Mouse (Mus musculus): Measurements from ENCODE around the gene Ccm2.

The Ccm2 gene

DNA sequence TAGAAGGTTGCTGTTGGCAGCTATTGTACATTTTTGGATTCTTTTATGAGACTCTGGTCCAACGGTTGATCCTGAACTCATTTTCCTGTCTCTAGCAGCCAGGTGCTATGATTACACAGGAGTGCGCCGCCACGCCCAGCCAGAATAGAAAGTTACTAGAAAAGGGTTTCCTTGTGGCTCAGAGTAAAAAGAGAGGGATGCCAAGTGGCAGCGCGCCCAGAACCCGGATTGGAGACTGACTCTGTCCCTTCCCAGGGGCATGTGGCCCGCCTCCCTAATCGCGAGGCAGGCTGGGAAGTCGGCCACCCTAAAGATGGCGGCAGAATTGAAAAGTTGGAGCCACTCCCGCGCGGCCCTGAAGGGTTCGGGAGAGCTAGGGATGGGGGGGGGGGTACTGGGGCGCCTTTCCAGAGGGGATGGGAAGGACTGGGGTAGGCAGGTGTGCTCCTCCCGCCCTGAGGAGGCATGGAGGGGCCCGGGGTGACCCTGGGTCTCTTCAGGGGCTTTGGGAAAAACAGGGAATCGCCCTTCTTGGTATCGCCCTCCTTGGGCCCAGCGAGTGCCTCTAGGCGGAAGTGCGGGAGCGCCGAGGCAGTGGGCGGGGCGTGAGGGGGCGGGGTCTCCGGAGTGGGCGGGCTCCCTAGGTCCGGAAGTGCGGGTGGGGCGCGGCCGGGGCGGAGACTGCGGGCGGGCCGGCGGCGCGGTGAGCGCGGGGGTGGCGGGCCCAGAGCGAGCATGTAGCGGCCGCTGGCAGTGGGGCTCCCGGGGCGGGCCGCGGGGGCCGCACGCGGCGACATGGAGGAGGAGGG lies at the start of gene Ccm2:
Ccm2 (plus strand) TSS at position 683 of the 809 bp plus-strand sequence.
- peak; percentile 94 for DNase-seq (ENCODE audit: low read depth, low spot score)

DNA sequence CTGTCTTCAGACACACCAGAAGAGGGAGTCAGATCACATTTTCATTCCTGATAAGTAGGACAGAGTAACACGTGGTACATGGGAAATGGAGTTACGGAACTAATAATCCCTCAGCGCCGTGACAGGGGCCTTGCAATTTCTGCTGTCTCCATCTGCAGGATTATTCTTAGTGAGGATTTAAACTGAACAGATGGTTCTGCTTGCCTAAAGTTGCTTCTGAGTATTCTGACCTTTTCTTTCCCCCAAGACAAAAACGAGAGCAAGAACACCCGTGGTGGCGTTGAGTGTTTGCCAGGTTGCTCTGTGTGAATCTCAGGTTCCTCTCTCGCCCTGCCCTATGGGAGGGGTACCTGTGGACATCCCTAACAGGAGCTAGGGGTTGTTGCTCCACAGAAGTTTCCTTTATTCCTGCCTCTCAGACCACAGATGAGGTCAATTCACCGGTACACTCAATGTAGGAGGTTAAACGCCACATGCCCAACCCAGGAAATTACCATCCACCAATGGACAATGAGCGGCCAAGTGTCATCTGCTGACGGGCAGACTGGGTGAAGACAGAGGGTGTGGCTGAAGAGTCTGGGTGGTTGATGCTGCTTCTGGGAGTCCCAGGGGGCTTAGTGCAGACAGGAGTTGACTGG lies 49.3 kb upstream of the Ccm2 start:
- peak; percentile 45 for DNase-seq (ENCODE audit: low read depth, low spot score)

DNA sequence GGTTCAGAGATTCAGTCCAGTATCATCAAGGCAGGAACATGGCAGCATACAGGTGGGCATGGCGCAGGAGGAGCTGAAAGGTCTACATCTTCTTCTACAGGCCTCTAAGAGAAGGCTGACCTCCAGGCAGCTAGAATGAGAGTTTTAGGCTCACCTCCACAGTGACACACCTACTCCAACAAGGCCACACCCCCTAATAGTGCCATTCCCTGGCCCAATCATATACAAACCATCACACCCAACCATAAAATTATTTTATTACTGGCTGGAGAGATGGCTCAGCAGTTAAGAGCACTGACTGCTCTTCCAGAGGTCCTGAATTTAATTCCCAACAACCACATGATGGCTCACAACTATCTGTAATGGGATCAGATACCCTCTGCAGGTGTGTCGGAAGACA lies 44.2 kb upstream of the Ccm2 start:
- no peak for DNase-seq (ENCODE audit: low read depth, low spot score)

DNA sequence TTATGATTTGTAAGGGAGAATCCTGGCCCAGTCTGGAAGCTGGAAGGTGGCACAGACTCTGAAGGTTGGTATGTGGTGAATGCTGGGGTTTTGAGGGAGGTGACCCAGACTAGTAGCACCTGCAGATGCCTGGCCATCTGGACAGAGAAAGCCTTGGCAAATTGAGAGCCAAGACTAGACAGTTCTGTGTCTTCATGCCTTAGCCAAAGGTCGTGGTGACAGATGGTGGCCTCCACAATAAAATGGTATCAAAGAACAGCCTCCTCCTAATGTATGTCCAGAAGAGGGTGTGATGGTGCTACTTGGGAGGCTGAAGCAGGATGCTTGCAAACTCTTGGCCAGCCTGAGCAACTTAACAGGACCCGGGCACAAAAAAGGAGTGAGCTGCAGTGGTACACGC lies 42.5 kb upstream of the Ccm2 start:
- DNase-seq (ENCODE audit: low read depth, low spot score): no peak

DNA sequence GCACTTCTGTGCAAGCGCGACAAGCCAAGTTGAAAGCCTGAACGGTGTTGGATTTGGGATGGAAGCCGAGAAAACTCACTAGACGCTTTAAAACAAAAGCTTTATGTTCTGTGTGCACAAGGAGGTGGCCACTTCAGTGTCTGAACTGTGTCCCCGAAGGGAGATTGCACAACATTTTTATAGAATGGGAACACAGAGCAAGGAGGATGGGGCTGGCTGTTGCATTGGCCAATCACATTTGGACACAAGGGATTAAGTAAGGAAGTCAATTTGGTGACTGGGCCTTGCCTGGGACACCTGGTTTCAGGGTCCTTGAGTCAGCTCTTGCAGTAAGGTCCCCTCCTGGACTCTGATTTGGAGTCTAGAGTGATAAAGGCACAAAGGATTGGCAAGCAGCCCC lies 42.0 kb upstream of the Ccm2 start:
- DNase-seq (ENCODE audit: low read depth, low spot score): no peak

DNA sequence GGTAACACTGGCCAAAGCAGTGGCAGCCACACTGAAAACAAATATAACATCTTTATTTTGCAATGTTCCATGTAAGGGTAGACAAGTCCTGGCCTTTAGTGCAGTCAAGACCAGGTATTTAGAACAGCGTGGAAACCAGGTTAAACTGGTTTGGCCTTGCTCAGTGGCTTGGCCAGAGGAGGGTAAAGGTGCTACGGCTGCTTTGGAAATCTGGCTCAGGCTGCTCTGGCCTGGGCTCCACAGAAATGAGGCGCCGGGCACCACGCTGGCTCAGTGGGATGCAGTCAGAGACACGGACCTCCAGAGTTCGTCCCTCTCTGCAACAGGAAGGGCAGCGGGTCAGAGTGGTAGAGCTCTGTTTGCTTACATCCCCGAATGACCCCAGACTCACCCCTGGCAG lies 40.2 kb upstream of the Ccm2 start:
- DNase-seq (ENCODE audit: low read depth, low spot score): no peak

DNA sequence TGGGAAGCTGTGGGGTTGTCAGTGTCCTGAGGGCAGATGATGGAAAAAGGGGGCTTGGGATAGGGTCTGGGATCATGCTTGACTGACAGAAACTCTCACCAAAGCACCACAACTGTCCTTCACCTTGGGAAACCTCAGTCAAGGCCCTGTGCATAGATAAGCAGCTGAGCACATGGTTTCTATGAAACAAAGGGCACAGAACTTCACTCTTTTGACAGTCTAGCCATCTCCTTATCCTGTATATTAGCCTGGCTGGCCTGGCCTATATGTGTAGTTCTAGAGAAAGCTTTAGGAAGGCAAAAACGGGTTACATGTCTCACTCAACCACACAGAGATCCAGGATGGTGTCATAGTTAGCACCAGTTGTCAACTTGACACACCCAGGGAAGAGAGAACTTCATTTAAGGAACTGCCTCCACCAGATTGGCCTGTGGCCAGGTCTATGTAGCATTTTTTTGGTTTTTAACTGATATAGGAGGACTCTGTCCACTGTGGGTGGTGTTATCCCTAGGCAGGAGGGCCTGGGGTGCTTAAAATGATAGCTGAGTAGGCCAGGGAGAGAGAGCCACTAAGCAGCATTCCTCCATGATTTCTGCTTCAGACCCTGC lies 38.3 kb upstream of the Ccm2 start:
- no peak for DNase-seq (ENCODE audit: low read depth, low spot score)

DNA sequence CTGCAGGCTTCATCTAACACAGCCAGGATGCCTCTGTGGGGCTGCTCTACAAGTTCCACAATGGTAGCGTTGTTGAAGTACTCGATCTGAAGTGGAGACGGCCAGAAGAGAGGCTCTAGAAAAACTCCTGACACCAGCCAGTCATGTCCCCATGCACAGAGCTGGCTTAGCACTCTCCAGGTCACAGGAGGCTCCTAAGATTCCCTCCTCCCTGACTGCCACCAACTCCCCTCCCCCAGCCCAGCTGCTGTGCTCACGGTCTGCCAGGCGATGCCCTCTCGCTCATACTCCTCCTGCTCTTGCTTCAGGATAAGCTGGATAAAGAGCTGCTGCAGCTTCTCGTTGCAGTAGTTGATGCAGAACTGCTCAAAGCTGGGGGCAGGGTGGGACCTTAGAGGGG lies 31.9 kb upstream of the Ccm2 start:
- no peak for DNase-seq (ENCODE audit: low read depth, low spot score)

DNA sequence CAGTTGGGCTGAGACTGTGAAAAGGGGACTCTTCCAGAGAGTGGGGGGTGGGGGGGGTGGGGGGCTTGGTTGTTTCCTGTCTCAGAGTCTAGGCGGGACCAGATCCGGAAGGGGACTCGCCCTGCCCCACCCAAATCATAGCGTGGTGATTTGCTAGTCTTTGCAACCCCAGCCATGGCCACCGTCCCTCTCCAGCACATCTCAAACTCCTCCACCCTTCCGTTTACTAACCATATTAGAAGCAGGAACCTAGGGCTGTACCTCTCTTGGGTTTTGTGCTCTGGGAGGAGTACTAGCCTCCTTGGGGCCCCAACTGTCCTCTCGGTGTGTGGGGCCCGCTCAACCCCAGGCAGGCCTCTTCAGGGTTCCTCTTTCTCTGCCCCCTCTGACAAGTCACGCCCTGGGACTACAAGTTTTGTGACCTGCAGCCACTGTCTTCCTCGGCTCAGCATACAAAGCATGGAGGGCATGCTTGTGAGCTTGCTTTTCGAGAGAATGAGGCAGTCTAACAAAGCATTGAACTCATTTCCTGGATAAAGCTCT lies 27.1 kb upstream of the Ccm2 start:
- peak; percentile 60 for DNase-seq (ENCODE audit: low read depth, low spot score)

DNA sequence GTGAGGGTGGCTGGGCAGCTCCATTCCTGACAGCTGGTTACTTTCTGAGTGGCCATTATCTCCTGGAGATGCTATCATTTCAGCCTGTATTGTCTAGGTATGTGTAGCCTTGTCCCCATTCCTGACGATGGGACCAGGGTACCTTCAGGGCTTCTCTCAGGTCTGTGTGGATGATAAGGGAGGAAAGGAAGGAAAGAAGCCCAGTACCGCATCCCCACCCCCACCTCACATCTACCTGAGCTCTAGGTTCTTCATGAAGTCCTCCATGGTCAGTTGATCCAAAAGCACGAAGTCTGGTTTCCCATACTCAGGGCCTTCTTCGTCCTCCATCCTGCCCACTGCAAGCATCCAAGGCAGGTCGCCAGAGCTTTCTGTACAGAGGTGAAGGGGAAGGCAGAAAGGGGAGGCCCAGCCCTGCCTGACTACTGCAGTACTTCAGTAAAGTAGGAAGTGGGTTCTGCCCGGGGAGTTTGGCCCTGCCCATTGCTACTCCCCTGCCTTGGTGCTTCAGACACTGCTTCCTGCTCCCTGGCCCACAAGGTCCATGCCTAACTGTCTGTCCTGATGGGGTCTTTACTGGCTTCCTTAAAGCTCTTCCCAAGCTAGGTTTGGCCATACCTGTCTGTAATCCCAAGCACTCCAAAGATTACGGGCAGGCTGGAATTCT lies 26.0 kb upstream of the Ccm2 start, which contains the start of gene Myo1g:
Myo1g (minus strand) TSS at position 459 of the 667 bp plus-strand sequence.
- DNase-seq (ENCODE audit: low read depth, low spot score): peak; percentile 80

DNA sequence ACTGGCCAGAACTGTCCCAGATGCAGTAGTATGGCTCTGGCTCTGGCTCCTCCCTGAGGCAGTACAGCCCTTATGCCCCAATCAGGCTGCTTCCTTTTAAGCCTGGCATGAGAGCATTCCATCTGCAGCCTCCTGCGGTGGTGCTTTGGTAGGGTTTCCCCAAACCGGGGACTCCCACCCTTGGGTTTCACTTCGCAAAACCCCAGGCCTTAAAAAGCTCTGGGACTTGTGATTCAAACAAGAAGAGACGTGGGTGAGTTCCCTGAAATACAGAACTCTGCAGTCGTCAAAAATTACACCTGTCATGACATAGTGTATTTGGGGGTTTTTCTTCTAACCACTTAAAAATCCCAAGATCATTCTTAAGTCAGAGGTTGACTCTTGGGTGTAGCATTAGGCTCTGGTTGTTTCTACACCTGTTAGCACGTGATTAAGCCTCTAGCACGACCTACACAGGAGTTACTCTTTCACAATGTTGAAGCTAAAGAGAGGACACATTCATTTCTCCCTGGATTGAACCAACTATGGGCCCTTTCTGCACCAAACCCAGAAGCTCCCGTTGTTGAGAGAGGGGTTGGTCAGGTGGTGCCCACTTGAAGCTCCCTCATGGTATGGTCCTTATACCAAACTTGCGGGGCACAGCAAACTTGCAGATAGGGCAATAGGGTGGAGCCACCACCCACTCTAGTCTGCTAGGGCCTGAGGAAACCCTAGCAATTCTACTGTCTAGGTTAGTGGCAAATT lies 23.7 kb upstream of the Ccm2 start:
- peak; percentile 75 for DNase-seq (ENCODE audit: low read depth, low spot score)

DNA sequence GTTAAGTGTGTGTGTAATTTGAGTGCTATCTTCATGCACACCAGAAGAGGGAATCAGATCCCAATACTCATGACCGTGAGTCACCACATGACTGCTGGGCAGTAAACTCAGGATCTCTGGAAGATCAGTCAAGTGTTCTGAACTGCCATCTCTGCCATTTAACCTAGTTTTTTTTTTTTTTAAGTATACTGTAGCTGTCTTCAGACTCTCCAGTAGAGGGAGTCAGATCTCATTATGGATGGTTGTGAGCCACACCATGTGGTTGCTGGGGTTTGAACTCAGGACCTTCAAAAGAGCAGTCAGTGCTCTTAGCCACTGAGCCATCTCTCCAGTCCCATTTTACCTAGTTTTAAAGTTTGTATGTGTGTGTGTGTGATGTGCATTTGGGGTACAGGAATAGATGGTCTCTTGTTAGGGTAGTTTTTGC lies 23.0 kb upstream of the Ccm2 start:
- peak; percentile 45 for DNase-seq (ENCODE audit: low read depth, low spot score)

DNA sequence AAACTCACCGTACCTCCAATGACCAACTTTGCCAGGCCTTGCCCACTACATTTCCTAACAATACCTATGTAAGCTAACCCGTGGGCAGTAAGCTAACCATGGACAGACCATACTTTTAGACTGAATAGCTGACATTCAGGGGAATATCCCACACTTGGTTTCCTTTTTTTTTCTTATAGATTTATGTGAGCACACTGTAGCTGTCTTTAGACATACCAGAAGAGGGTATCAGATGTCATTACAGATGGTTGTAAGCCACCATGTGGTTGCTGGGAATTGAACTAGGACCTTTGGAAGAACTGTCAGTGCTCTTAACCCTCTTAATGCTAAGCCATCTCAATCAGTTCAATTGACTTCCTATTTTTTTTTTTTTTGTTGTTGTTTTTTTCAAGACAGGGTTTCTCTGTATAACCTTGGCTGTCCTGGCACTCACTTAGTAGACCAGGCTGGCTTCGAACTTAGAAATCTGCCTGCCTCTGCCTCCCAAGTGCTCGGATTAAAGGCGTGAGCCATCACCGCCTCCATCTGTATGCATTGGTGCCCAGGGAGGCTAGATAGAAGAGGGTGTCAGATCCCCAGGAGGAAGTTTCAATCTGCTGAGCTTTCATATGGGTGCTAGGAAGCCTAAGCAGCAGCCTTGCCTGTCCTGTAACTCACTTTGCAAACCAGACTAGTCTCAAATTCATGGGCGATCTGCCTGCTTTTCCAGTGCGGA lies 22.4 kb upstream of the Ccm2 start:
- DNase-seq (ENCODE audit: low read depth, low spot score): no peak

DNA sequence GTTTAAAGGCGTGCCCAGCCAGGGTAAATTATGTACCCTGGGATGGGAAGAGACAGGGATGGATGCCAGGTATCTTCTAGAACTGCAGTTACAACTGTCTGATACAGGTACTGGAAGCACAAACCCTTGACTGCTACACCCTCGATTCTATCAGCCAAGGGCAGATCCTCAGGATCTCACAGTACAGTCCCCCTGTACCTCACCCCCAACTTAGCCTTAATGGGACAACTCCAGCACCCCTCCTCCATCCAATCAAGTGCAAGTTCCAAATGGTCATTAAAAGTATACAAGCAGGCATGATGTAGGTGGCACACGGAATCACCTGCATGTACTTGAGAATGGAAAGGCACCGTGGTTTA lies 21.8 kb upstream of the Ccm2 start:
- DNase-seq (ENCODE audit: low read depth, low spot score): no peak

DNA sequence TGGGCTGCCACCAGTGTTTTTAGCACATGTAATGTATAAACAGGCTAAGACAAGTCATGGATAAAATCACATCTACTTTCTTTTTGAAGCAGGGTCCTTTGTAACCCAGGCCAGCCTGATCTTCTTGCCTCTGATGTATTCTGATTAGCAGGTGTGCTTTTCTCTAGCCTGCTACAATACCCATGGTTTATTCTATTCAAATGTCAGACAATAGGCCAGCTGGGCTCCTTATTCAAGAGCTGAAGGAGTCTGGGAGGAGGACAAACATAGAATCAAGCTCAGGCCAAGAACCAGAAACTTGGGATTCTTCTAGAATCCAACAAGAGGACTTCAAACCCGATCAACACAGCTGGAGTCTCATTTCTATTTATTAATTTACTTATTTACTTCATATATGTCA lies 21.4 kb upstream of the Ccm2 start:
- DNase-seq (ENCODE audit: low read depth, low spot score): no peak

DNA sequence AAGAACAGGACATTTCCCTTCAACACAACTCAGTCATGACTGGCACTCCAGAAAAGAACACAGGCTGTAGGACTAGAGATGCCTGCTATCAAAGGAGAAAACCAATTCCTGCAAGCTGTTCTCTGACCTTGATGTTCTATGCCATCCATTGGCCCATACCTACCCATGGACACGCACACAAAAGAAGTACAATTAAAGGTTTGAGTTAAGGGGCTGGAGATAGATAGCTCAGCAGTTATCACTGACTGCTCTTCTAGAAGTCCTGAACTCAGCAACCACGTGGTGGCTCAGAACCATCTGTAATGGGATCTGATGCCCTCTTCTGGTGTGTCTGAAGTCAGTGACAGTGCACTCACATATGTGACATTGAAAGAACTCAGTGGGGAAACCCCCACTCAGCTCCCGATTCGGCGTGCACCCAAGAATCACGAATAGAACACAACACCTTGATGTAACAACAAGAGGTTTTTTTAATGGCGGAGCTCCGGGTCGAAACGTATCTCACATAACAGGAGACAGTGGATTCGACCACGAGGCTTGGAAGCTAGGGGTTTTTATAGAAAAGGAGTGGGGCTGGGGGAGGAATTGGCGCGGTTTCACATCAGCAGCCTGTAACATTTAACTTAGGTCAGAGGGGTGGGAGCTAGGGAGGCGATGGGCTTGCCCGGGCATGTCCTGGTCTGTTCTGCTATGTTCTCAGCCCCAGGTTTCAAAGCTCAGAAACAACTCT lies 20.0 kb upstream of the Ccm2 start:
- peak; percentile 47 for DNase-seq (ENCODE audit: low read depth, low spot score)

DNA sequence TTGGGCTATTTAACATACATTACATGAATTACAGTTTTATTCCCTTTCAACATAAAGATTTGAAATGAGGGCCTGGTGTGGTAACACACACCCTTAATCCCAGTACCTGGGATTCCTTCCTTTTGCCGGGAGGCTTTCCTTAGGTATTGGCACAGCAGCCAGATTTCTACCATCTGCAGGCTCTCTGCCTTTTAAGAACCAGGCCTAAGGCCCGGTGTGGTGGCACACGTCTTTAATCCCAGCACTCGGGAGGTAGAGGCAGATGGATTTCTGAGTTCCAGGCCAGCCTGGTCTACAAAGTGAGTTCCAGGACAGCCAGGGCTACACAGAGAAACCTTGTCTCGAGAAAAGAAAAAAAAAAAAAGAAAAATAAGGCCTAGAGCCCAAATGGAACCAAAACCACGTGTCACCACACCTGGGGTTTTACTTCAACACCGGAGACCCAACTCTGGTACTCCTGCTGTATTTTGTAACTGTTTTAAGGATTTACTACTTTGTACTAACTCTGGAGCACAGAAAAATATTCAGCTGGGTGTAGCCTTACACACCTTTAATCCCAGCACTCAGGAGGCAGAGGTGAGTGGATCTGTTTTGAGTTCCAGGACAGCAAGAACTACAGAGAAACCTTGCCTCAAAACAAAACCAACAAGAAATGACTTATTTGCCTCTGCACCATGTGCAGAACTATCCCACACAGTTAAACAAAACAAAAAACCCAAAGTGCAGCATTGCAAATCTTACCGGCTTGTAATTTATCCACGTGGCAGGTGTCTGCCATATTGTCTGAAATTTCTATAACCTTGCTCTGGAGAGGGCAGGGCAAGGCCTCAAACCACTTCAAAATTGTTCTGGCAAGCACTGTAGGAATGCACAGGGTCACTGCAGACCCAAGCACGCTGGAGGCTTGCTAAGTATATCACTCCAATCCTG lies 19.2 kb upstream of the Ccm2 start:
- DNase-seq (ENCODE audit: low read depth, low spot score): peak; percentile 39

DNA sequence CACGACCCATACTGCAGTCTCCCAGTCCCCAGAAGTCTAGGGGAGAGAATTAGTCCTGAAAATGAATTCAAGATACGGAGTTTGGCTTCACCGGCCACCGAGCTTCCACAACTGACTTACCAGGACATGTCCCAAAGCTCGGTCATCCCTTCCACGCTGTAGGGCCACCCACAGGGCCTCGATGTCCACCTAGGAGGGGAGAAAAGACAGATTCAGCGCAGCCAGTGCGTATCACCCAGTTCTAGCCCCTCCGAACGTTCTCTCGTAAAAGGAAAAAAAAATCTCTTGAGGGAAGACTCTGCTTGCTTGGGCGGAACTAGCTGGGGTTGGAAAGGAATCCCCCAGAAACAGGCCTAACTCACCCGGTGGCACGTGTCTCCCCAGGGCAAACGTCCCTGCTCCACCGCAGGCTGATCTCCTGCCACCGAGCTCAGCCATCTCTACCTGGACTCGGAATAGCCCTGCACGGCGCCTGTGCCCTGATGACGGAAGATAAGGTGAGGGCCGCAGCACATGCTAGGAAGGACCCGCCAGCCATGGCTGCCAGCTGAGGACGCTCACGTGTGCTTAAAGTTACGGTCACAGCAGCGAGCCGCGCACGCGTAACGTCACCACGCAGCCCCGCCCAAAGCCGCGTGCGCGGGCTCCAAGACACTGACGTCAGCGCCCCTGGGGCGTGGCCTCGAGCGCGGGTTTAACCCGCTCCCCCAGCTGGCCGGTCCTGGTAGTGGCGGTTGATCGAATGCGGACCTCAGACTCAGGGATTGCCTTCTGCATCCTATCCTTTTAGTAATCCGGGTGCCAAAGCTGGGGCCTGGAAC lies 18.3 kb upstream of the Ccm2 start:
- DNase-seq (ENCODE audit: low read depth, low spot score): peak; percentile 98
